8 mouse cellular contexts compared by ENCODE assay signal in the genomic region with DNA sequence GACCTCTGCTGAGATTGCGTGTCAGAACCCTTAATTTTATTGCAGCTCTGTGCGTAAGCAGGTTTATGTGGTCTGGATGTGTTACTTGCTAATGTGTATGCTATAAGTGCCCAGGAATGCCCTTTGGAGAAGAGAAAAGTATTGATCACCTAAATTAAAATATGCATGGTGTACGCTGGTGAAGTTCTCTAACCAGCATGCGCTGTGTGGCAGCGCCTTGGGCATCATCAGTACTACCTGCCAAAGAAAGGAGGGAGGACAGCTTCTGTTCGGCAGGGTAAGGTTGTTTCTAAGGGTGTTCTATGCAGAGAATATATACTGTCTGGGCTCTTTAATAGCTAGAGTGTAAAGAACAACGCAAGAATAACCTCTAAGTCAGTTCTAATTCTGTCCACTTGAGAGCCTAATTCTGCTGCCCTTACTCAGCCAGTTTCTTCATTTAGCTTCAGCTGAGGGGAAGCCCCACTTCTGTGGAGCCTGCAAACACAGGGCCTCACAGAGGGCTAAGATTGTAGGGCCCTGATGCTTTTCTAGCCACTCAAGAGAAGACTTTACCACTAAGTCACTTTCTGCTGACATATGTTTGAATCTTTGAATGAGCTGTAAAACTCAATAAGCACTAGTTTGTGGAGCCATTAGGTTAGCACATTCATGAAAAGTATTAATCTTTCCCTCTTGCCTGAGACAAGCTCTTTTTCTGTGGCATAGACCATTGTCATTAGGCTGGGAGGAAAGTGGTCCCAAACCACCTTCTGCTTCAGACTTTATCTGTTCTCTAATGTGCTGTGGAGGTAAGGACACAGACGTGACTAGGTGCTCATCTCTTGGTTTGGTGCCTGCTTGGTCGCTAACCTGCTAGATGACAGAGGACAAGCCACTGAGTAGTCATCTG. TPM values are rescaled to one million over a fixed set of nuclear protein-coding genes. Genes with fewer than 3 reads are reported as not detected.
A peak's percentile ranks its signal among the peaks of the same experiment; 100 is the strongest.
DNase-seq lines count a peak whose midpoint lies in the region; ATAC-seq and TF ChIP-seq lines count a peak whose summit lies in the region.

No protein-coding gene starts in this region.

- H3K4me3 ChIP-seq in heart, embryonic 15.5 days: peak overlapping the region; percentile 62
- H3K4me3 ChIP-seq in midbrain, embryonic 13.5 days (replicated peaks): peak overlapping the region; percentile 59
- H3K4me3 ChIP-seq in thymus, adult 2 months (ENCODE audit: control insufficient read depth, insufficient read depth, low read length): no peak overlapping the region

- H3K9ac ChIP-seq in heart, embryonic 15.5 days: 0 out of 2 replicates have a peak overlapping the region, but pooled peaks have one; percentile 19
- H3K9ac ChIP-seq in midbrain, embryonic 13.5 days (replicated peaks): no peak overlapping the region

- 60% methylated on average over 9 of the region's 9 CpGs for WGBS in heart, embryonic 15.5 days
- 51% methylated on average over 9 of the region's 9 CpGs for WGBS in midbrain, embryonic 13.5 days
- 88% methylated on average over 9 of the region's 9 CpGs for WGBS in thymus, adult 2 months

- no peaks in the 10 kb centered on the region for H3K9me3 ChIP-seq in heart, embryonic 15.5 days (replicated peaks)
- no peaks in the 10 kb centered on the region for H3K9me3 ChIP-seq in midbrain, embryonic 13.5 days

- no peak for ATAC-seq in heart, embryonic 15.5 days (replicated peaks; ENCODE audit: insufficient number of reproducible peaks, insufficient read depth, low FRiP score, low read depth)
- ATAC-seq in midbrain, embryonic 13.5 days: no peak

- peaks cover 64% of the 10 kb centered on the region for H3K4me1 ChIP-seq in heart, embryonic 15.5 days (replicated peaks)
- peaks cover 78% of the 10 kb centered on the region for H3K4me1 ChIP-seq in midbrain, embryonic 13.5 days (replicated peaks)
- peaks cover 32% of the 10 kb centered on the region for H3K4me1 ChIP-seq in thymus, adult 2 months (replicated peaks; ENCODE audit: control insufficient read depth, insufficient read depth, low read length)

- H3K36me3 ChIP-seq in heart, embryonic 15.5 days: no peaks in the 10 kb centered on the region
- no peaks in the 10 kb centered on the region for H3K36me3 ChIP-seq in midbrain, embryonic 13.5 days
- H3K36me3 ChIP-seq in thymus, adult 2 months (ENCODE audit: control insufficient read depth, insufficient read depth, low read length): no peaks in the 10 kb centered on the region

- H3K27ac ChIP-seq in heart, embryonic 15.5 days: peak overlapping the region; percentile 84
- no peak overlapping the region for H3K27ac ChIP-seq in midbrain, embryonic 13.5 days
- H3K27ac ChIP-seq in thymus, adult 2 months (ENCODE audit: control insufficient read depth, insufficient read depth, low read length): no peak overlapping the region

- peak; percentile 88 for DNase-seq in heart, adult 11 months
- no peak for DNase-seq in heart, adult 9 months (ENCODE audit: low spot score in 2 of 2)
- DNase-seq in CD4-positive, CD25-positive, alpha-beta regulatory T cell, adult 2 months (ENCODE audit: low read depth, low spot score): peak; percentile 64
- DNase-seq in adrenal gland, postnatal 25 days: no peak
- DNase-seq in embryo, embryonic 9.5 days (ENCODE audit: extremely low spot score): no peak
- DNase-seq in thymus, adult 2 months: no peak

- H3K27me3 ChIP-seq in heart, embryonic 15.5 days: no peaks in the 10 kb centered on the region
- H3K27me3 ChIP-seq in midbrain, embryonic 13.5 days: no peaks in the 10 kb centered on the region
- no peaks in the 10 kb centered on the region for H3K27me3 ChIP-seq in thymus, adult 2 months (ENCODE audit: control insufficient read depth, insufficient read depth, low read length)

- TF ChIP-seq CTCF in thymus, adult 2 months (IDR thresholded peaks at IDR 0.05; ENCODE audit: borderline replicate concordance, control insufficient read depth, extremely low read depth, insufficient read depth, low read length, poor library complexity): no peak

- TF ChIP-seq POLR2A in thymus, adult 2 months (IDR thresholded peaks at IDR 0.05; ENCODE audit: control insufficient read depth, extremely low read depth, insufficient read depth, low read length, poor library complexity): no peak

- peak overlapping the region; percentile 90 for H3K4me2 ChIP-seq in heart, embryonic 15.5 days
- peak overlapping the region; percentile 85 for H3K4me2 ChIP-seq in midbrain, embryonic 13.5 days (replicated peaks)

RNA-seq across cellular contexts. Expression of gene Maml2, which starts 3.4 kb away (rescaled TPM):
- 9.5 and 10.1 TPM in 2 replicates for polyA plus RNA-seq in heart, embryonic 15.5 days (2015; fragmentation: Nextera tagmentation; extraction: Ambion mirVana)
- 11.0 and 11.5 TPM in 2 replicates for polyA plus RNA-seq in midbrain, embryonic 13.5 days (2015; fragmentation: Nextera tagmentation; extraction: Ambion mirVana)
- 4.9 and 8.3 TPM in 2 replicates for total RNA-seq in adrenal gland, postnatal 25 days (2021)
- polyA plus RNA-seq in thymus, adult 2 months (2012; rRNA removed): 12.9 and 14.3 TPM in 2 replicates

RNA-seq across cellular contexts. Expression of gene Ccdc82, which starts 54.4 kb away (rescaled TPM):
- polyA plus RNA-seq in heart, embryonic 15.5 days (2015; fragmentation: Nextera tagmentation; extraction: Ambion mirVana): 7.4 and 7.6 TPM in 2 replicates
- 12.7 and 14.1 TPM in 2 replicates for polyA plus RNA-seq in midbrain, embryonic 13.5 days (2015; fragmentation: Nextera tagmentation; extraction: Ambion mirVana)
- 17.3 and 19.6 TPM in 2 replicates for total RNA-seq in adrenal gland, postnatal 25 days (2021)
- polyA plus RNA-seq in thymus, adult 2 months (2012; rRNA removed): 16.3 and 17.8 TPM in 2 replicates

RNA-seq across cellular contexts. Expression of gene Jrkl, which starts 55.5 kb away (rescaled TPM):
- polyA plus RNA-seq in heart, embryonic 15.5 days (2015; fragmentation: Nextera tagmentation; extraction: Ambion mirVana): 7.6 and 8.7 TPM in 2 replicates
- 12.2 and 13.9 TPM in 2 replicates for polyA plus RNA-seq in midbrain, embryonic 13.5 days (2015; fragmentation: Nextera tagmentation; extraction: Ambion mirVana)
- 11.7 and 12.5 TPM in 2 replicates for total RNA-seq in adrenal gland, postnatal 25 days (2021)
- 0.73 and 0.97 TPM in 2 replicates for polyA plus RNA-seq in thymus, adult 2 months (2012; rRNA removed)

Comparison
In these comparisons a context has a peak if more than half of its experiments do, and no peak if none do; other contexts are left out.
1. DNase-seq: peak in heart, adult 11 months (single experiment) and CD4-positive, CD25-positive, alpha-beta regulatory T cell, adult 2 months (single experiment); none in heart, adult 9 months (0 of 2), adrenal gland, postnatal 25 days (single experiment), embryo, embryonic 9.5 days (single experiment) and thymus, adult 2 months (single experiment).